Mouse (Mus musculus) bone marrow macrophage, adult 2 months (primary cell): ENCODE results near the gene Ccdc107.

ENCODE experiments used
- CTCF ChIP-seq: IDR thresholded peaks from 2 replicates; pipeline ENCODE4 v1.5.1; 2012; ENCODE audit warnings: low read depth, mild to moderate bottlenecking, low read length, moderate library complexity
- POLR2A ChIP-seq: IDR thresholded peaks from 2 replicates; pipeline ENCODE4 v1.6.1; 2012; ENCODE audit warnings: mild to moderate bottlenecking, low read depth, low read length, borderline replicate concordance

- no peak for TF ChIP-seq POLR2A
- no peak for TF ChIP-seq CTCF
Observed at GRCm38 (mm10) chr4:43496587-43496986, 3.9 kb downstream of the Ccdc107 start.
